Mouse (Mus musculus) embryo, embryonic 10.5 days (tissue): ENCODE results near the gene Zp1.

ENCODE experiments used
- DNase-seq: peaks from one replicate; pipeline ENCODE4 v3.0.0-alpha.2; 2015; ENCODE audit warnings: low spot score

The Zp1 gene

GRCm38 (mm10) chr19:10920532-10920931 is at the start of gene Zp1:
Gene Zp1, minus strand, starts transcription at chr19:10920632.
- no peak for DNase-seq

GRCm38 (mm10) chr19:10968578-10968977 is 48.1 kb upstream of the Zp1 start:
- no peak for DNase-seq

- DNase-seq, result no peak
These were observed 45.3 kb upstream of the Zp1 start for GRCm38 (mm10) chr19:10965721-10966120.

DNA sequence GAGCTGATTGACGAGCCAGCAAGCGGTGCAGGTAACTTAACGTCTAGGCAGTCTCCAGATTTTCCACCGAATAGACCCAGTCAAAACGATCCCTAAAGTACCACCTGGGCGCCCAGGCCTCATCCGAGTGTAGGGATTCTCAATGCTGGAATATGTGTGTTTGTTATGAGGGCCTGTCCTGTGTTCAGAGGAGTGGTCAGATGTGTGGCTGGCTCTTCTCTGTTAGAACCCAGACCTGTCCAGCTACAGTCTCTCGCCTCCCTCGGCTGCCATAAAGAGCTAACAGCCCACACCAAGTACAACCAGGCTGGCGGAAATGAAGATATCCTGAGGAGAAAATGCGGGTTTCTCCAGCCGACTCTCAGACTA is 39.5 kb upstream of the Zp1 start:
- DNase-seq, result no peak

DNA sequence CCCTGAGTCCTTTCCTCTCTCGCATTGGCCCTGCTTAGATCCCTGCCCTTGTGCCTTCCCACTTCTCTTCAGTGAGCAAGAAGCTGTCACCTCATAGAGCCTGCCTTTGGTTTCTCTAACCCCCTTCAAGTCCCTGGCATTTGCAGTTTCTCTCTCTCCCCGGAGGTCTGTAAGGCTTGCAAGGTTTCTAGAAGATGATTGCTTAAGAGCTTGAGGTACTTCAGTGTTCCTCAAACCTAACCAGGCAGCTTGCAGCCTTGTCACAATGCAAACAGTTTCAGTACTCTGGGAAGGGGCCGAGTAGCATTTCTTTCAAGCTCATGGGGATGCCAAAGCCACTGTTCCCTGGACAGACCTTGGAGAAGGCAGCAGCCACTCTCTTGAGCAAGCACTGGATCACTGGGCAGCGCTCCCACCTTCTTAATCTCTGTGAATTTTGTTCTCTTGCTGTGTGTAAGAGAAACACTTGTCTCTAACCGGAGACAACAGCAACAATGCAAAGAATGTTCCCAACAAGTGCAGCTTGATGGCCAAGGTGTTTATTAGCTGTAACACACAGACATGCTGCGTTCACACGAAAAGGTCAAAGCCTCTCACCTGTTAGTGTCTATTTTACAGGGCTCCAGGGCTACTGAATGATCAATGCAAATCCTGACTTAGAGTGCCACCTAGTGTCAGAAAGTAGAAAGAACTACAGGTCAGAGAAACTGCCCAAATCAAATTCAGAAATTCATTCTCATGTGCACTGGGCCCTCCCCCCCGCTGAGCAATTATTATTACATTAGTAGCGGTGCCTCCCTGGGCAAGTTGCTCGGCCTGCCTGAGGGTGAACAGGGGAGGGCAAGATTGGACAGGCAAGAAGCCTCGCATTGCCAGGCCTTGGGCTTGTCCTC is 38.9 kb upstream of the Zp1 start:
- DNase-seq, result peak; percentile 89

DNA sequence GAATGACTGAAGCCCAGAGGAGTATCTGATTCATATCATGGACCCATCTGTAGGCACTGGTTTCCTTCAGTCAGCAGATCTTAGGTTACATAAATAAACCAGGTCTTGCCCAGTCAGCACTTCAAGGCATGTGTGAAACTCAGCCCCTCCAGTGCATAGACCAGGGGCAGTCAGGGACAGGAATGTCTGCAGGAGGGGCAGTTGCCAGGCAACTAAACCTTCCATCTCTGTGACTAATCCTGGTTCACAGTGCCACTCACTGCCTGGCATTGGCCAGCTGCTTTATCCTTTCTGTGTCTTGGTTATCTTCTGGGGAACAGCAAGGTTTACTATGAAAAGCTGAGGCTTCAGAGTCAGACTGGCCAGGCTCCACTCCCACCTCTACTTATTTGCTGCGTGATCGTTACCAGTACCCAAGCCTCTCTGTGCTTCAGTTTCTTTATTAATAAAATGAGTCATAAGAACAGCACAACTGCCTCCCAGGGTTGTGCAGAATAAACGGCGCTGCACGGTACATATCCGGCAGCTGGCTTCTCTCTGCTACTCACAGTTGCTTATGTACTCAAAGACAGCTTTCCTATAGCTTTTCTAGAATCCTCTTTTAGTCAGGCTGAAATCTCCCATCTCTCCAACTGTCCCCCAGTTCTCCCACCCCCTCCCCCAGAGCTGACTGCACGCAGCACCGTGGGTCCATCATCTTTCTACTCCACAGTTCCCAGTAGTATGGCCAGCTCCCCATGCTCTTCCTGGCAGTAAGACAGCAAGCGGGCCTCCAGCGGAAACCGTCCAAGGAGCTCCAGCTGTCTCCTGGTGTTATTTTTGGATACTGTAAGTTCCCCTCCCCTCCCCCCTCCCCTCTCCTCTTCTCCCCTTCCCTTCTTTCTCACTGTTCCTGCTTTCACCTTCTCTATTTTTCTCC is 31.8 kb upstream of the Zp1 start:
- peak; percentile 51 for DNase-seq

GRCm38 (mm10) chr19:10949558-10949957 is 29.1 kb upstream of the Zp1 start:
- DNase-seq, result no peak

DNA sequence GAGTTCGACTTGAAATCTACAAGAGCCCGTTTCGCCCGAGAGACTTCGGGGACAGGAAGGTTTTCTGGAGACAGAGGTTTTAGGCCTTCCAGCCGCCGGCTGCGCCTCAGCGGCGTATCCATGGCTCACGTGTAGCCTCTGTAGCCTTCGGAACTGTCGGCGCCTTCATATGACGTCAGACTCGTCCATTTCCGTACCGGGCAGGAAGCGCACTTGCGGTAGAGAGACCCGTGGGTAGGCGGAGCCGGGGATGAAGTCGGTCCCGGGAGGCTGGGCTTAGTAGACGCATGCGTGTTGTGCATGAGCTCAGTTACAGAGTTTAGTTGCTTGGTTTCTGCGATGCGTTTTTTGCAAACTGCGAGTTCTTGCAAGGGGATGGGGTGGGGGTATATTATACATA is 28.7 kb upstream of the Zp1 start, which contains the start of gene Ccdc86:
Ccdc86 (minus strand) TSS at position 155 of the 400 bp plus-strand sequence.
- peak; percentile 99 for DNase-seq

- DNase-seq, result no peak
These were observed 28.0 kb upstream of the Zp1 start for GRCm38 (mm10) chr19:10948416-10948815.

DNA sequence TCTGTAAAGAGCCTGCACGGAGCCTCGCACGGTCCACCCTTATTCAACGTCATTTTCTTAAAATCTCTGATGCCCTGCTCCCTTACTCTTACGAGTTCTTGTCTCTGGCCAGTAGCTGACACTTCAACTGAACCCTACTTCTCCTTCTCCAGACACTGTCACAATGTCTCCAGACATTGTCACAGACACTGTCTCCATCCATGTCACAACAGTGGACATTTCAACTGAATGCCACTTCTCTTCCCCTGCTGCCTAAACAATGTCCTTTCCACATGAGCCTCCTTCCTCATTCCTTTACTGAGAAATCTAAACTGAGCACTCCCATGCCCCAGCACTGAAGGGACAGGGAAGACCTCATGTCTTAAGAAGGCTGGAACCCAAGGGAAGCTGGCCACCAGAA is 26.8 kb upstream of the Zp1 start:
- no peak for DNase-seq

DNA sequence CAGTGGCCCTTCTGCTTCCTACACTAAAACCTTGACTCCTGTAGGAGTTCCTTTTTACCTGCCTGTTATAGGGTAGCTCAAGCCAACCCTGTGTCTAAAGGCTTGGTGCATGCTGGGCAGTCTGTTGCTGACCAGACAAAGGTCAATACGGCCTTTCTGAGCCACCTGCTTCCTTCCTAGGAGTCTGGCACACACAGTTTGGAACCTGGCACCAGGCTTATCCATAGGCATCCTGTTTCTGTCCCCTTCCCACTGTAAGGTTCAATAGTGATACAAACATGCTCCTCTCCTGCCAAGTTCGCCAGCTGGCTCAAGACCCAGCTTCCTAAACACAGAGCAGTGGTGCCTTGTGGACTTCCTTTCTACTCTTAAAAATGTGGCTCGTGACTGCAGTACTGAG is 26.1 kb upstream of the Zp1 start:
- DNase-seq, result no peak

DNA sequence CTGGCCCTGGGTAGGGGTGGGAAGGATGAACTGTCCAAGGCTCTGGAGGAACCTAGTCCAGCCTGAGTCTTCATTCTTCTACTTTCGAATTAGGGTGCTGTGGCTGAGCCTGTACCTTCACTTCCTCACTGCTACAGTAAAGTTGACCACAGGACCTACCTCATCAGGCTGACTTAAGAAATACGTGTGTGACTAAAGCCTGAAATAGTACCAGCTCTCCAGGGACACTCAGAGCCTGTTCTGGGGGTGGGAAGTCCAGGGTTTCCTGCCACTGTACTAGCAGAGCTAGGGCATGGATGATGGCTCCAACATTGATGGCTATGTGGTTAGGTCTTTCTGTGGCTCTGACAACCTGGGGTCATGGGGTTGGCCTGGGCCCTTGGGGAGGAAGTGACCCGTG is 23.5 kb upstream of the Zp1 start:
- no peak for DNase-seq

DNA sequence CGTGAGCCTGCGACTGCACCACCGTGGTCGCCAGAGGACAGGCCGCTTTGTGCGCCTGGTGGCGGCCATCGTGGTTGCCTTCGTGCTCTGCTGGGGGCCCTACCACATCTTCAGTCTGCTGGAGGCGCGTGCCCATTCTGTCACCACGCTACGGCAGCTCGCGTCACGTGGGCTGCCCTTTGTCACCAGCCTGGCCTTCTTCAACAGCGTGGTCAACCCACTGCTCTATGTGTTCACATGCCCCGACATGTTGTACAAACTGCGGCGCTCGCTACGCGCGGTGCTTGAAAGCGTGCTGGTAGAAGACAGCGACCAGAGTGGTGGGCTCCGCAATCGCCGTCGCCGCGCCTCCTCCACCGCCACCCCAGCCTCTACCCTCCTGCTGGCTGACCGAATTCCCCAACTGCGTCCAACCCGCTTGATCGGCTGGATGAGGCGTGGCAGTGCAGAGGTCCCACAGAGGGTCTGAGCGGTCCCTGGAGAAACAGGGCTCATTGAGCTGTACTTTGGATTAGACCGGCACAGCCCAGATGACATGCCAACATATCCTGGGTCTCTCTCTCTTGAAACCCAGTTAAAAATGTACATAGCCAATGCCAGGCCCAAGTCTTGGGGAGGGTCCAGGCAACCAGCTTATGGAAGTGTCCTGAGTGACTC is 20.5 kb upstream of the Zp1 start:
- peak; percentile 69 for DNase-seq

- peak; percentile 93 for DNase-seq
These were observed 19.8 kb upstream of the Zp1 start for GRCm38 (mm10) chr19:10940097-10940800.

DNA sequence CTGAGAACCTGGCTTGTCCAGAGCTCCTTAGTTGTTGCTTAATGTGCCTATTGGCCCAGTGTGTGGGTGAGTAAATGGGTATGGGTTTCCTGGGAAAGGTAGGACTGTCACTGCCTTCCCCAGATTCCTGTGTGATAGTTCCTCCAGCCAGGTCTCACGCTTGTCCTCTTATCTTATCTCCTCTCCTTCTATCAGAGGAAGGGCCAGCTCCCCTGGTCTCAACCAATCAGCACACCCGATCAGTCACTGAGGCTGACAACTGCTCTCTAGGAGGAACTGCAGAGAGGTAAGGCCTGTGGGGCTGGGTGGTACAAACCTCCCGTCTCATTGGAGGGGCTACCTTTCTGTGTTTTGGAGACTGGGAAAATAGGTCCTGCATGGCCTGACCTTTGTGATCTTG is 18.3 kb upstream of the Zp1 start:
- no peak for DNase-seq

GRCm38 (mm10) chr19:10937110-10937563 is 16.7 kb upstream of the Zp1 start, which contains the start of gene Ptgdr2:
Gene Ptgdr2, plus strand, starts transcription at chr19:10937160.
- no peak for DNase-seq

GRCm38 (mm10) chr19:10936077-10936476 is 15.6 kb upstream of the Zp1 start:
- no peak for DNase-seq

- no peak for DNase-seq
These were observed 14.6 kb upstream of the Zp1 start for GRCm38 (mm10) chr19:10935029-10935428.

DNA sequence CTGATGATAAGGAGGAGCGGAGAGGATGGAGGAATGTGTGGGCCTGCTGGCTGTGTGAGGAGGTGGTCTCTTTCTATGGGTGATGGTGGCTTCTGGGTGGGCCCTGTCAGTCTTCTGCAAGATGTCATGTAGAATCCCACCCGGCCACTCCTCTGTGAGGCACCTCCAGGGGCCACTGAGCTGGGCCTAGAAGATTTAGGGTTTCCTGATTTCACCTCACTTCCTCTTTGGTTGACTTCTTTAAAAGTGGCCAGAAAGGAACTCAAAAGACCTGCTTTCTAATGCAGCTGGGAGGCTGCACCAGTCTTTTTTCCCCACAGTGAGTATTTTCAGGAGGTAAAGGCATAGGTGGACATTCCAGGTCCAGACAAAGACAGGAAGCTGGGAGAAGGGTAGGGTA is 10.2 kb upstream of the Zp1 start:
- no peak for DNase-seq

GRCm38 (mm10) chr19:10926666-10927065 is 6.2 kb upstream of the Zp1 start:
- DNase-seq, result peak; percentile 52

DNA sequence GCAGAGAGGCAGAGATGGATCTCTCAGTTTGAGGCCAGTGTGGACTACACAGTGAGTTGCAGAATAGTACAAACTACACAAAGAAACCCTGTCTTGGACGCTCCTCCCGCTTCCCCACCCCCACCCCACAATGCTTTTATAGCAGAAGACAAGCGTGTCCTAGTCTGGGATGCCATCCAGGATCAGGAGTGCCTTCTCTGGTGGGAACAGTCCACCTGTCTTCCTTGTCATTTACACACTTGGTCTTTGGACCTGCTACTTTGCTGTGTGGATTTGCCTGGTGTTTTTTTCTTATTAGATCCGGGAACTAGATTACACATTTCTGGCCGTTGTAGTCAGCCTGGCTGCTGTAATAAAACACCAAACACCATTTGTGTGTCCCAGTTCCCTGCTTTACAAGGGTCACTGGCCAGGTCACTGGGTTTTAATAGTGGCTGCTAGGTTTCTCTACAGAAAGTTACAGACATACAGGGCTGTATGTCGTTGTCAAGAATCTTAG is 5.7 kb upstream of the Zp1 start:
- DNase-seq, result peak; percentile 57
